In the genomic region with DNA sequence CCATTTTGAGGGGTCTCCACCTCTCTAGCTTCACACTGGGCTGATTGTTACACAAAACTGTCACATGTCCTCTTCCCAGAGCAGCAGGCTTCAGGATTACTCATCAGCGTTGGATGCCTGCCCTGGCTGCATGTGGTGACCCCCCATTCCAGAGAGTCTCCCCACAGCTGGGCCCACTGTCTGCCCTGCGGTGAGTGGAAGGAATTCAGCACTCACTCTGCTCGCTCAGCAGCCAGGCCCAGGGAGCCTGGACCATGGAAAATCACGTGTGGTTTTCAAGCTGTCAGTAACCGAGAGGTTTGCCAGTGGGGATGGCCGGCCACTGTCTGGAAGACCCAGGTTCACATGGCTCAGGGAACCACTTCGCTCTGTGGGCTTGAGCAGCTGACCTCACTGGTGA, we compare ENCODE assay signal across 9 mouse cellular contexts. TPM values are rescaled to one million over a fixed set of nuclear protein-coding genes. Genes with fewer than 3 reads are reported as not detected.
A peak's percentile ranks its signal among the peaks of the same experiment; 100 is the strongest.
DNase-seq lines count a peak whose midpoint lies in the region; ATAC-seq and TF ChIP-seq lines count a peak whose summit lies in the region.
"Had no signal": no experiment of that assay in that cellular context is flagged by ENCODE, and none has a peak within 500 bp of the region (broad histone marks: within the 10 kb centered on the region; RNA-seq: fewer than 3 reads in every experiment).

No protein-coding gene starts in this region.

- no peaks in the 10 kb centered on the region for H3K27me3 ChIP-seq in lung, embryonic 14.5 days (ENCODE audit: insufficient read depth, low read length)
- peaks cover 2% of the 10 kb centered on the region; the same call in 1 of the 2 replicates for H3K27me3 ChIP-seq in embryonic facial prominence, embryonic 11.5 days (ENCODE audit: control insufficient read depth, insufficient read depth, low read length)
- 0 out of 2 replicates have a peak, but pooled peaks cover under 1% of the 10 kb centered on the region for H3K27me3 ChIP-seq in heart, embryonic 14.5 days (ENCODE audit: control insufficient read depth, insufficient read depth, low read length)

- H3K27ac ChIP-seq in lung, embryonic 14.5 days (ENCODE audit: low read depth) = no peak overlapping the region
- no peak overlapping the region for H3K27ac ChIP-seq in embryonic facial prominence, embryonic 11.5 days (replicated peaks; ENCODE audit: low read depth, low read length)
- peak overlapping the region; percentile 6 to 20; a peak in 2 of 4 replicates for H3K27ac ChIP-seq in heart, embryonic 14.5 days (replicated peaks in 1 of 2; ENCODE audit: control insufficient read depth in 1 of 2, insufficient read depth in 1 of 2, low read depth in 2 of 2, low read length in 2 of 2)

- no peak for TF ChIP-seq POLR2A in lung, adult 2 months (IDR thresholded peaks at IDR 0.05; ENCODE audit: borderline replicate concordance, extremely low read depth, low read depth, low read length)

- H3K36me3 ChIP-seq in lung, embryonic 14.5 days (ENCODE audit: insufficient read depth) = no peaks in the 10 kb centered on the region
- H3K36me3 ChIP-seq in embryonic facial prominence, embryonic 11.5 days (replicated peaks; ENCODE audit: control insufficient read depth, insufficient read depth, low read depth, low read length) = no peaks in the 10 kb centered on the region
- no peaks in the 10 kb centered on the region for H3K36me3 ChIP-seq in heart, embryonic 14.5 days (ENCODE audit: control insufficient read depth, insufficient read depth, low read length)

- DNase-seq in lung, embryonic 14.5 days = peak; percentile 50
- no peak for DNase-seq in lung, adult 2 months
- DNase-seq in embryonic facial prominence, embryonic 11.5 days (ENCODE audit: low spot score) = peak; percentile 20
- DNase-seq in layer of hippocampus, postnatal 10 days (ENCODE audit: low spot score in 2 of 2) = peak; percentile 53 to 60
- DNase-seq in right cerebral cortex, postnatal 14 days = peak; percentile 42
- no peak for DNase-seq in thymus, postnatal 25 days
- DNase-seq in spleen, adult 18-20 months = no peak

- ATAC-seq in lung, embryonic 14.5 days (ENCODE audit: insufficient read depth) = no peak; the same call in 1 of the 2 replicates
- no peak for ATAC-seq in embryonic facial prominence, embryonic 11.5 days (replicated peaks; ENCODE audit: insufficient number of reproducible peaks, low FRiP score, low TSS enrichment, low read depth)
- ATAC-seq in heart, embryonic 14.5 days (ENCODE audit: insufficient number of reproducible peaks, insufficient read depth, low FRiP score, low read depth) = peak; percentile 36

- H3K9me3 ChIP-seq in lung, embryonic 14.5 days (ENCODE audit: low read depth, low read length) = no peaks in the 10 kb centered on the region
- no peaks in the 10 kb centered on the region for H3K9me3 ChIP-seq in embryonic facial prominence, embryonic 11.5 days (replicated peaks; ENCODE audit: control insufficient read depth, low read length)
- H3K9me3 ChIP-seq in heart, embryonic 14.5 days (ENCODE audit: control insufficient read depth, low read length) = peaks cover 3% of the 10 kb centered on the region; the same call in 1 of the 2 replicates

- no peak overlapping the region for H3K4me2 ChIP-seq in lung, embryonic 14.5 days
- no peak overlapping the region for H3K4me2 ChIP-seq in embryonic facial prominence, embryonic 11.5 days (ENCODE audit: low read depth, low read length)
- H3K4me2 ChIP-seq in heart, embryonic 14.5 days (ENCODE audit: low read length) = no peak overlapping the region

- H3K9ac ChIP-seq in lung, embryonic 14.5 days = no peak overlapping the region
- no peak overlapping the region for H3K9ac ChIP-seq in embryonic facial prominence, embryonic 11.5 days (replicated peaks; ENCODE audit: low read length)
- no peak overlapping the region for H3K9ac ChIP-seq in heart, embryonic 14.5 days (ENCODE audit: low read length)

- no peaks in the 10 kb centered on the region for H3K4me1 ChIP-seq in lung, embryonic 14.5 days (ENCODE audit: insufficient read depth)
- no peaks in the 10 kb centered on the region for H3K4me1 ChIP-seq in lung, adult 2 months (ENCODE audit: control insufficient read depth, insufficient read depth, low read length)
- no peaks in the 10 kb centered on the region for H3K4me1 ChIP-seq in embryonic facial prominence, embryonic 11.5 days (ENCODE audit: control insufficient read depth, insufficient read depth, low read length)
- peaks cover 24 to 32% of the 10 kb centered on the region in 2 experiments for H3K4me1 ChIP-seq in heart, embryonic 14.5 days (ENCODE audit: control insufficient read depth in 2 of 2, insufficient read depth in 2 of 2, low read length in 2 of 2)

- TF ChIP-seq CTCF in lung, embryonic 14.5 days (IDR thresholded peaks at IDR 0.05; ENCODE audit: low read depth) = no peak
- no peak for TF ChIP-seq CTCF in lung, adult 2 months (IDR thresholded peaks at IDR 0.05; ENCODE audit: insufficient read depth, low read length)

- WGBS in lung, embryonic 14.5 days = 39% methylated on average over 7 of the region's 7 CpGs
- 51% methylated on average over 7 of the region's 7 CpGs for WGBS in lung, adult 2 months
- 37% methylated on average over 7 of the region's 7 CpGs for whole genome bisulfite sequencing in embryonic facial prominence, embryonic 11.5 days
- WGBS in heart, embryonic 14.5 days = 18% methylated on average over 7 of the region's 7 CpGs

- no peak overlapping the region for H3K4me3 ChIP-seq in lung, embryonic 14.5 days (ENCODE audit: low read depth, low read length)
- H3K4me3 ChIP-seq in lung, adult 2 months (replicated peaks; ENCODE audit: extremely low read depth, low read depth, low read length) = no peak overlapping the region
- H3K4me3 ChIP-seq in embryonic facial prominence, embryonic 11.5 days (ENCODE audit: low read depth, low read length) = no peak overlapping the region
- H3K4me3 ChIP-seq in heart, embryonic 14.5 days (ENCODE audit: control insufficient read depth in 1 of 2, insufficient read depth in 1 of 2, low read depth in 1 of 2, low read length in 2 of 2) = no peak overlapping the region

RNA-seq across cellular contexts. Expression of a gene that starts 5.8 kb away (rescaled TPM):
- polyA plus RNA-seq in lung, embryonic 14.5 days (2014; fragmentation: Nextera tagmentation; extraction: Ambion mirVana) = 30.8 and 32.5 TPM in 2 replicates
- 79.4 and 84.8 TPM in 2 replicates for polyA plus RNA-seq in lung, adult 2 months (2012; rRNA removed)
- 8.3 and 10.3 TPM in 2 replicates for polyA plus RNA-seq in embryonic facial prominence, embryonic 11.5 days (2014; fragmentation: Nextera tagmentation; extraction: Ambion mirVana)
- polyA plus RNA-seq in heart, embryonic 14.5 days (2014; fragmentation: Nextera tagmentation; extraction: Ambion mirVana) = 25.0 and 32.8 TPM in 2 replicates
- total RNA-seq in layer of hippocampus, postnatal 10 days (2021) = 10 to 100 TPM; 13.0 to 16.0 TPM

RNA-seq across cellular contexts. Expression of a gene that starts 18.1 kb away (rescaled TPM):
- polyA plus RNA-seq in lung, embryonic 14.5 days (2014; fragmentation: Nextera tagmentation; extraction: Ambion mirVana) = 6.8 and 7.7 TPM in 2 replicates
- polyA plus RNA-seq in lung, adult 2 months (2012; rRNA removed) = 28.1 and 34.2 TPM in 2 replicates
- polyA plus RNA-seq in embryonic facial prominence, embryonic 11.5 days (2014; fragmentation: Nextera tagmentation; extraction: Ambion mirVana) = 7.0 and 7.1 TPM in 2 replicates
- polyA plus RNA-seq in heart, embryonic 14.5 days (2014; fragmentation: Nextera tagmentation; extraction: Ambion mirVana) = 5.6 and 7.0 TPM in 2 replicates
- total RNA-seq in layer of hippocampus, postnatal 10 days (2021) = 10 to 100 TPM in 1 of 2 experiments, 1 to 10 TPM in 1; 9.4 to 13.2 TPM

RNA-seq across cellular contexts. Expression of a gene that starts 22.2 kb away (rescaled TPM):
- 148 and 156 TPM in 2 replicates for polyA plus RNA-seq in lung, embryonic 14.5 days (2014; fragmentation: Nextera tagmentation; extraction: Ambion mirVana)
- polyA plus RNA-seq in lung, adult 2 months (2012; rRNA removed) = 80.3 and 102 TPM in 2 replicates
- polyA plus RNA-seq in embryonic facial prominence, embryonic 11.5 days (2014; fragmentation: Nextera tagmentation; extraction: Ambion mirVana) = 101 and 105 TPM in 2 replicates
- 77.0 and 86.2 TPM in 2 replicates for polyA plus RNA-seq in heart, embryonic 14.5 days (2014; fragmentation: Nextera tagmentation; extraction: Ambion mirVana)
- 10 to 100 TPM; 21.5 to 32.3 TPM for total RNA-seq in layer of hippocampus, postnatal 10 days (2021)

RNA-seq across cellular contexts. Expression of a gene that starts 42.7 kb away (rescaled TPM):
- polyA plus RNA-seq in lung, embryonic 14.5 days (2014; fragmentation: Nextera tagmentation; extraction: Ambion mirVana) = 21.4 and 344 TPM in 2 replicates
- 185 and 203 TPM in 2 replicates for polyA plus RNA-seq in lung, adult 2 months (2012; rRNA removed)
- polyA plus RNA-seq in embryonic facial prominence, embryonic 11.5 days (2014; fragmentation: Nextera tagmentation; extraction: Ambion mirVana) = 7.6 and 25.4 TPM in 2 replicates
- polyA plus RNA-seq in heart, embryonic 14.5 days (2014; fragmentation: Nextera tagmentation; extraction: Ambion mirVana) = 5,314 and 7,420 TPM in 2 replicates
- total RNA-seq in layer of hippocampus, postnatal 10 days (2021) = not detected
- total RNA-seq: layer of hippocampus, postnatal 14 days had no signal

RNA-seq across cellular contexts. Expression of a gene that starts 52.4 kb away (rescaled TPM):
- polyA plus RNA-seq in lung, embryonic 14.5 days (2014; fragmentation: Nextera tagmentation; extraction: Ambion mirVana) = 1.6 and 19.6 TPM in 2 replicates
- polyA plus RNA-seq in lung, adult 2 months (2012; rRNA removed) = 14.4 and 79.5 TPM in 2 replicates
- polyA plus RNA-seq in embryonic facial prominence, embryonic 11.5 days (2014; fragmentation: Nextera tagmentation; extraction: Ambion mirVana) = 9.7 and 10.6 TPM in 2 replicates
- polyA plus RNA-seq in heart, embryonic 14.5 days (2014; fragmentation: Nextera tagmentation; extraction: Ambion mirVana) = 1,077 and 1,126 TPM in 2 replicates
- 1 to 10 TPM; 7.0 to 7.4 TPM for total RNA-seq in layer of hippocampus, postnatal 10 days (2021)

Comparison
In these comparisons a context has a peak if more than half of its experiments do, and no peak if none do; other contexts are left out.
1. DNase-seq: peak in lung, embryonic 14.5 days (single experiment), embryonic facial prominence, embryonic 11.5 days (single experiment), layer of hippocampus, postnatal 10 days (2 of 2) and right cerebral cortex, postnatal 14 days (single experiment); none in lung, adult 2 months (single experiment), thymus, postnatal 25 days (single experiment) and spleen, adult 18-20 months (0 of 2).
2. H3K27ac ChIP-seq: peak in heart, embryonic 14.5 days (2 of 2); none in lung, embryonic 14.5 days (single experiment) and embryonic facial prominence, embryonic 11.5 days (single experiment).